Mouse (Mus musculus) limb, embryonic 12.5 days (tissue): ENCODE data around the gene Inpp5b. TPM values are rescaled to one million over a fixed set of nuclear protein-coding genes. Genes with fewer than 3 reads are reported as not detected.
A peak's percentile ranks its signal among the peaks of the same experiment; 100 is the strongest.

Experiments used
- ATAC-seq: fragments of 200-750 bp; cut with Nextera tagmentation; 2 replicates; pipeline ENCODE4 v1.8.0; 2017; ENCODE audit warnings: low read depth, moderate TSS enrichment; ENCODE audit not compliant: insufficient number of reproducible peaks, insufficient read depth, low FRiP score, low TSS enrichment
- H3K27ac ChIP-seq: fragments of 300-500 bp; sonication (generic); 2 replicates; pipeline ENCODE4 v1.5.1; 2016; ENCODE audit warnings: mild to moderate bottlenecking, moderate library complexity
- H3K27me3 ChIP-seq: fragments of 300-500 bp; sonication (generic); 2 replicates; pipeline ENCODE4 v1.6.1; 2016; ENCODE audit warnings: mild to moderate bottlenecking, moderate library complexity
- H3K36me3 ChIP-seq: fragments of 300-500 bp; sonication (generic); 2 replicates; pipeline ENCODE4 v1.6.1; 2016; ENCODE audit warnings: mild to moderate bottlenecking, moderate library complexity
- H3K4me1 ChIP-seq: fragments of 300-500 bp; sonication (generic); replicated peaks from 2 replicates; pipeline ENCODE4 v1.6.1; 2016
- H3K4me2 ChIP-seq: fragments of 300-500 bp; sonication (generic); 2 replicates; pipeline ENCODE4 v1.6.1; 2016; ENCODE audit warnings: mild to moderate bottlenecking, moderate library complexity
- H3K4me3 ChIP-seq: fragments of 300-500 bp; sonication (generic); replicated peaks from 2 replicates; pipeline ENCODE4 v1.5.1; 2016; ENCODE audit warnings: mild to moderate bottlenecking
- H3K9ac ChIP-seq: fragments of 300-500 bp; sonication (generic); replicated peaks from 2 replicates; pipeline ENCODE4 v1.6.1; 2016; ENCODE audit warnings: mild to moderate bottlenecking, moderate library complexity
- H3K9me3 ChIP-seq: fragments of 300-500 bp; sonication (generic); 2 replicates; pipeline ENCODE4 v1.6.1; 2016; ENCODE audit warnings: mild to moderate bottlenecking, moderate library complexity
- WGBS: fragments of 180-500 bp; shearing (Covaris S2); methylation state at CpG from one replicate; pipeline ENCODE4 v1.1.7; 2016; 5-methylcytosine and 5-hydroxymethylcytosine counted together
- polyA plus RNA-seq: library from polyadenylated mRNA; unstranded; fragments of >200 nt; fragmentation: Nextera tagmentation; extraction: Ambion mirVana; gene quantifications from 2 replicates; pipeline ENCODE4 v1.2.1, GENCODE M21; 2016

Gene Inpp5b
- 23.8 and 25.0 TPM in 2 replicates for polyA plus RNA-seq

DNA sequence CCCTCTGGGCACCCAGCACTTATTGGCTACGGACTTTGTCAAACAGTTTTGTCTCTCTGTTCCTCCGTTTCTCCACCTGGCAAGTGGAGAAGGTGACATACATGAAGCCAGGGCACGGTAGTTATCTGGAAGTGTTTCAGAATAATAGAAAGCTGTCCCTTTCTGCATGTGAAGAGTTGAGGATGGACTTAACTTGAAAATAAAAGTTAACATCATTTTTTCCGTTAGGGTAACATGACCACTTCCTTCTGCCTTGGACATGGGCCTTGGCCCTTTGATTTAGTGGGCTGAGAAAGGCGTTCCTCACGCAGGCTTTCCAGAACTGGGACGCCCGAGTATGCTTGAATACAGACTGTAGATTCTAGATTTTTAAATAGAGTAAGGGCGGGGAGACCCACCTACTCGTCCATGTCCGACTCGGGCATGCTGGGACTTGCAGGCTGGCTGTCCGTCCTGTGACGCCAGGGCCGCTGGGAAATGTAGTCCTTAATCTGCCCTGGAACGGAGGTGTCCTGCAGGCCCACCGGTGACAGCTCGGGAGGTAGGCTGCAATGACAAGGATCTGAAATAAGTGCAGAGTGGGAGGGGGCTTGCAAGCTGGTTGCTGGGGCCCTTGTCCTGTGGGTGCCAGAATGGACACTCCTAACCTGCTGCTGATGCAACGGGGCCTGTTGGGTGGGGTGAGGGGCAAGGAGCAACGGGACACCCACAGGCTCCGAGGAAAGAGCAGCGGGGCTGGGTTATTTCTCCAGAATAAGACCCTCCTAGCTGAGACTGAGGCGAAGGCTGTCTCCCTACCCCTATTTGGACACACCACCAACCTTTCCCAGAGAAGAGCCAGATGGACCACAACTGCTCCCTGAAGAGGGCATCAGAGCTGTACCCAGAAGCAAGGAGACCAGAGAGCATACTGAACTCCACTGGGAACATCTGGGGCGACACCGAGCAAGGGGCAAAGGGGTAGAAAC is at the start of gene Inpp5b:
Gene Inpp5b (plus strand): TSS at position 475 of the 968 bp plus-strand sequence.
- peak; percentile 71; the same call in 1 of the 2 replicates for ATAC-seq
- Histone ChIP-seq H3K4me3 (peak within 1 kb of the TSS; percentile 56), H3K27ac (no peak within 1 kb of the TSS), H3K27me3 (0 out of 2 replicates have a peak, but pooled peaks cover 3% of the 10 kb centered on the region), H3K4me2 (peak within 1 kb of the TSS; percentile 71), H3K9me3 (no peaks in the 10 kb centered on the region), H3K4me1 (peaks cover 5% of the 10 kb centered on the region; the same call in 1 of the 2 replicates), H3K36me3 (peaks cover 8% of the 10 kb centered on the region; the same call in 1 of the 2 replicates), H3K9ac (peak within 1 kb of the TSS; percentile 71)
- WGBS = 18% methylated on average over 25 of the region's 25 CpGs

GRCm38 (mm10) chr4:124692416-124692861 is 49.2 kb upstream of the Inpp5b start:
- Histone ChIP-seq H3K4me1 (peaks cover 24% of the 10 kb centered on the region), H3K4me3 (peak overlapping the region; percentile 75), H3K4me2 (peak overlapping the region; percentile 70), H3K27me3 (peaks cover 5% of the 10 kb centered on the region), H3K9ac (peak overlapping the region; percentile 85), H3K36me3 (peaks cover 6% of the 10 kb centered on the region; the same call in 1 of the 2 replicates), H3K9me3 (no peaks in the 10 kb centered on the region), H3K27ac (no peak overlapping the region)
- WGBS = 68% methylated on average over 3 of the region's 3 CpGs
- ATAC-seq = no peak

DNA sequence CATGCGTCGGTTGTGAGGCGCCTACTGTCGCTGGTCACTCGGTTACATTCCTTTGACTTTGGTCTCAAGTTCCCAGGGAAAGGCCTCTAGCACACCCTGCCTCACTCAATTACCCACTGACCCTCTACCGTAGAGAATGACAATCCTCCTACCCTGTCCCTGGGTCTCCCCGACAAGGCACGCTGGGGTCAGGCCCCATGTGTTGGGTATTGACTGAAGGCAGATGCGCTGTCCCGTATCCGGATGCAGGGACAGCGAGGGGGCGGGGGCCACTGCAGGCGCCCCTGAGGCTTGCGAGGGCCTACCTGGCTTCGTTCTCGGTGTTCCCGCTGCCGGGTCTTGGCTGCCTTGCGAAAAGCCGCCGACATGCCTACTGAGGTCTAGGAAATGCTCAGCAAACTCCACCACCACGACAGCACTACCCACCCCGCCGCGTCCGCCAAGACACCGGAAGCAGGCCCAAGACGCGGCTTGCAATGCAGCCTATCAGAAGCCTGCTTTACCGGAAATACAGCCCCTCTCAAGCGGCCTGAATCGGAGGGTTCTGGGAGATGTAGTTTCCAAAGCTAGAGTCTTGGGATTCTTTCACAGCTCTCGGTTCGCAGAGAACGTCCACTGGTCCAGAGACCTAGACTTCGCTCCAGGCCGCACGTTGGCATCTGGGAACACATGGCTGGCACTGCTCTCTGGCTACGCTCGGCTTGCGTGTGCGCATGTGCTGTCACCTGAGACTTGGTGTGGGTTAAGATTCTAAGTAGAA is 48.3 kb upstream of the Inpp5b start, which contains the start of gene Utp11:
Gene Utp11 (minus strand): TSS at position 466 of the 760 bp plus-strand sequence.
- Histone ChIP-seq H3K4me2 (peak within 1 kb of the TSS; percentile 70), H3K27ac (peak within 1 kb of the TSS; percentile 69), H3K4me3 (peak within 1 kb of the TSS; percentile 75), H3K4me1 (peaks cover 24% of the 10 kb centered on the region), H3K9me3 (no peaks in the 10 kb centered on the region), H3K9ac (peak within 1 kb of the TSS; percentile 85), H3K27me3 (peaks cover 5% of the 10 kb centered on the region), H3K36me3 (peaks cover 4% of the 10 kb centered on the region; the same call in 1 of the 2 replicates)
- under 1% methylated on average over 43 of the region's 43 CpGs for WGBS
- ATAC-seq = peak; percentile 91

GRCm38 (mm10) chr4:124694572-124694971 is 47.1 kb upstream of the Inpp5b start:
- no peak for ATAC-seq
- no peak overlapping the region for H3K9ac ChIP-seq
- H3K27ac ChIP-seq = no peak overlapping the region
- H3K4me1 ChIP-seq = peaks cover 25% of the 10 kb centered on the region
- peaks cover 4% of the 10 kb centered on the region; the same call in 1 of the 2 replicates for H3K36me3 ChIP-seq
- peaks cover 5% of the 10 kb centered on the region for H3K27me3 ChIP-seq
- H3K9me3 ChIP-seq = no peaks in the 10 kb centered on the region
- no peak overlapping the region for H3K4me2 ChIP-seq
- WGBS = 71% methylated on average over 2 of the region's 2 CpGs
- H3K4me3 ChIP-seq = no peak overlapping the region

- Histone ChIP-seq H3K27me3 (peaks cover 5% of the 10 kb centered on the region), H3K9me3 (no peaks in the 10 kb centered on the region), H3K27ac (0 out of 2 replicates have a peak overlapping the region, but pooled peaks have one; percentile 29), H3K9ac (0 out of 2 replicates have a peak overlapping the region, but pooled peaks have one; percentile 12), H3K4me3 (no peak overlapping the region; the same call in 1 of the 2 replicates), H3K4me2 (peak overlapping the region; percentile 42), H3K4me1 (peaks cover 28% of the 10 kb centered on the region), H3K36me3 (0 out of 2 replicates have a peak, but pooled peaks cover 4% of the 10 kb centered on the region)
- 7% methylated on average over 18 of the region's 18 CpGs for WGBS
- no peak for ATAC-seq
Observed at GRCm38 (mm10) chr4:124695786-124696516, 45.7 kb upstream of the Inpp5b start.

DNA sequence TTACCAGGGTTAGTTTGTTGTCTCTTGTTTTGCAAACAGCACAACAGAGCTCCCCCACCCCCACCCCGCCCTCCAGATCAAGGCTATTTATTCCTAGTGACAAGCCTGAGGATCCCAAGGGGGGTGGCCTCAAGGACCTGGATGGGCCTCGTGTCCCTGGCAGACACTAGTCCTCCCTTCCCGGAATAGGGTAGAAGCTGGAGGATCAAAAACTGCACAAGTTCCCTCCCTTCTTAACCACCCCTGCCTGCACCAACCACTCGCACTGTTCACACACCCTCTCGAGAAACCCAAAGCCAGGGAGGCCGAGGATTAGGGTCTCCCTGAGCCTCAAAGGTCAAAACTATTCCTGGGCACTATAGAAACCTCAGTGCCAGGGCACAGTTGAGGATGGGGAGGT is 41.9 kb upstream of the Inpp5b start:
- no peaks in the 10 kb centered on the region for H3K36me3 ChIP-seq
- peaks cover 56% of the 10 kb centered on the region for H3K4me1 ChIP-seq
- peaks cover 5% of the 10 kb centered on the region for H3K27me3 ChIP-seq
- H3K9ac ChIP-seq = peak overlapping the region; percentile 95; the same call in 1 of the 2 replicates
- H3K9me3 ChIP-seq = no peaks in the 10 kb centered on the region
- H3K4me3 ChIP-seq = peak overlapping the region; percentile 97
- peak overlapping the region; percentile 97 for H3K27ac ChIP-seq
- ATAC-seq = no peak
- 3% methylated on average over 6 of the region's 6 CpGs for WGBS
- H3K4me2 ChIP-seq = peak overlapping the region; percentile 84

DNA sequence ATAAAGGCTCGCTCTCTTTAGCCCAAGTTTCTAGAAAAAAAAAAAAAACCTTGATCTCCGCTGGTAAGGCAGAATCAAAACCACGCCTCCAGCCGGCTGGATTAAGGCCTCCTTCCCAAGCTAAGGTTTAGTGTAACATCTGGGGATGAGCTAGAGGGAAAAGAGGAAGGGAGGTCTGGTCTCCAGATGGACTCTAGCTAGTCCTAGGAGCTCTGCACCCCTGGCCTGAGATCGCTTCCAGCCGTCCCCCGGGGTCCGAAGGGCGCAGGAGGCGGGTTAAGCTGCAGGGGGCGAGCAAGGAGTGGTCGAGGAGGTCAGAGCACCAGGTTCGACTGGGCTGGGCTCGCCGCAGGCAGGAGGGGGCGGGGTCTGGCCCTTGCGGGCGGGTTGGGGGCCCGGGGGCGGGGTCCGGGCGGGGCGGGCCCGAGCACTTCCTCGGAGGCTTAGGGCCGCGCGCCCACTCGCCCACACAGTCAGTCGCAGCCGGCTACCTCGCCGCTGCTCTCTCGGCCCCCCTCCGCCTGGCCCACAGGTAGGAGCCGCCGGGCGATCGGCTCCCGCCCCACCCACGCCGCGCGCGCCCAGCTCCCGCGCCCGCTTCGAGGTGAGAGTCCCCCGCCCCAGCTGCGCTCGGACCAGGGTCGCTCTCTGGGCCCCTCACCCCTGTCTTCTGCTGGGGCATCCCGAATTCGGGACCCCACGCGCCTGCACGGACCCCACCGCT is 41.2 kb upstream of the Inpp5b start, which contains the start of gene Fhl3:
Gene Fhl3 (plus strand): TSS at position 454 of the 724 bp plus-strand sequence.
- WGBS = 2% methylated on average over 43 of the region's 59 CpGs
- H3K4me1 ChIP-seq = peaks cover 62% of the 10 kb centered on the region
- peaks cover 5% of the 10 kb centered on the region for H3K27me3 ChIP-seq
- peak within 1 kb of the TSS; percentile 84 for H3K4me2 ChIP-seq
- H3K27ac ChIP-seq = peak within 1 kb of the TSS; percentile 97
- no peaks in the 10 kb centered on the region for H3K9me3 ChIP-seq
- ATAC-seq = peak; percentile 75
- peak within 1 kb of the TSS; percentile 97 for H3K4me3 ChIP-seq
- peak within 1 kb of the TSS; percentile 95 for H3K9ac ChIP-seq
- H3K36me3 ChIP-seq = peaks cover 2% of the 10 kb centered on the region

DNA sequence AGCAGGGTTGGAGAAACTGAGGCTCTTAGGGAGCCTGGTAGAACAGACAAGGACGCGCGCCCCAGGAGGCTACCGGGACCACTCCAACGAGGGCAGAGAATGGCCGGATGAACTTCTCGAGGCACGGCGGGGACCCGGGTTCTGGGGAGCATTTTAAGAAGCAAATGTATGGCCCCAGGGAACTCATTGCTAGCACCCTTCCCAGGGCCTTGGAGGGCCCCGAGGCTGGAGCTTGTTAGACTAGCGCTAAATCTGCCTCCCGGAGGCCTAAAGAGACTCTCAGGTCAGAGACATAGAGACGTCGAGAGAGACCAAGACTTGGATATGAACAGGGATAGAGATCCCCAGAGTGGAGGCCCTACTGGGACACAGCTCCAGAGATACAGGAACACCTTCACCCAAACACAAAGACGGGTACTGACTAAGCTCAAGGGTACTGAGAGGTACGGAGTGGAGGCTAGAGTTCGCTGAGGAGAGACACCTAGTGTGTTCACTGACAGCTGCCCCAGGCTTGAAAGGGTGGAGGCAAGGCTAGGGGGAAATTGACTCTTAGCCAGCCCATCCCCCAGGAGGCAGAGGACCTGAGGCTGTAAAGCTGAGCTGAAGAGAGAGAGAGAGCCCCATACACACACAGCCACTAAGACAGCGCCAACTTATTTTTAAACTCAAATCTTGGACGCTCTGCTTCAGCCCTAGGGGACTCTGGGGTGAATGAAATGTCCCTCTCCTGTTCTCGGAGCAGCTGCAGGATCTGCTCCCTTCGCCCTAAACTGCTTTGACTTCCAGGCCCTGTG is 40.4 kb upstream of the Inpp5b start:
- H3K27ac ChIP-seq = peak overlapping the region; percentile 97
- peak overlapping the region; percentile 97 for H3K4me3 ChIP-seq
- under 1% methylated on average over 22 of the region's 22 CpGs for WGBS
- peaks cover 11% of the 10 kb centered on the region for H3K36me3 ChIP-seq
- ATAC-seq = 0 out of 2 replicates have a peak, but pooled peaks have one; percentile 5
- H3K4me1 ChIP-seq = peaks cover 62% of the 10 kb centered on the region
- H3K9me3 ChIP-seq = no peaks in the 10 kb centered on the region
- H3K27me3 ChIP-seq = peaks cover under 1% of the 10 kb centered on the region
- peak overlapping the region; percentile 84 for H3K4me2 ChIP-seq
- H3K9ac ChIP-seq = peak overlapping the region; percentile 95

DNA sequence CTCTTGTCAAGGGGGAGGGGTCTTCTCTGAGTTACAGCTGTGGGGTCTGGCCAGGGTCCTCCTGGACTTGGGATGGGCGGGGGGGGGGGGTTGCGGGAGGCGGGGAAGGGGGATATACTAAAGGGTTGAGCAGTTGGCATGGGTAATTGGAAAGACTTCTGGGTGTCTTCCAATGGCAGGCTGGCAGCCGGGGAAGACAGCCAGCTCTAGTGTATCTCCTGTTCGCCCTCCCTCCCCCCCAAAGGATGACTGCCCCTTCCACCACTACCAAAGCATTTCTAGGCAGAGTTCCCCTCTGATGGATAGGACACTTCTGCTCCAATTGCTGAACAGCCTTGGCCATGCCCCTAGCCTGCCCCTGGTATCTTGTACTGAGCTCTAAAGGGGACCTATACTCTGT is 39.7 kb upstream of the Inpp5b start:
- Histone ChIP-seq H3K9me3 (no peaks in the 10 kb centered on the region), H3K9ac (peak overlapping the region; percentile 95), H3K4me1 (peaks cover 62% of the 10 kb centered on the region), H3K27me3 (no peaks in the 10 kb centered on the region), H3K4me2 (peak overlapping the region; percentile 84), H3K27ac (peak overlapping the region; percentile 97), H3K4me3 (peak overlapping the region; percentile 97), H3K36me3 (peaks cover 17% of the 10 kb centered on the region)
- 38% methylated on average over 2 of the region's 5 CpGs for WGBS
- no peak for ATAC-seq
